Mouse (Mus musculus) E14TG2a.4 (cell line): ENCODE data around the gene Arid3c.

Source experiments
- H3K27me3 ChIP-seq: 2 replicates; pipeline ENCODE4 v1.6.1; 2014; ENCODE audit warnings: low read length, control low read depth; ENCODE audit not compliant: insufficient read depth
- H3K36me3 ChIP-seq: 2 replicates; pipeline ENCODE4 v1.6.1; 2014; ENCODE audit warnings: low read length, control low read depth; ENCODE audit not compliant: insufficient read depth
- H3K4me1 ChIP-seq: replicated peaks from 2 replicates; pipeline ENCODE4 v1.6.1; 2014; ENCODE audit warnings: low read depth, low read length, control low read depth
- H3K4me3 ChIP-seq: replicated peaks from 2 replicates; pipeline ENCODE4 v1.5.1; 2014; ENCODE audit warnings: mild to moderate bottlenecking, low read length
- H3K9me3 ChIP-seq: 2 replicates; pipeline ENCODE4 v1.6.1; 2014; ENCODE audit warnings: low read length, control low read depth
- CTCF ChIP-seq: conservative IDR thresholded peaks from 2 replicates; pipeline ENCODE4 v1.5.1; 2014; ENCODE audit warnings: low read length
- NANOG ChIP-seq: IDR thresholded peaks from 2 replicates; pipeline ENCODE4 v1.6.1; 2014; ENCODE audit warnings: borderline replicate concordance, low read length, mixed read lengths
- POU5F1 ChIP-seq: IDR thresholded peaks from 2 replicates; pipeline ENCODE4 v1.6.1; 2014; ENCODE audit warnings: low read length, borderline replicate concordance

Arid3c gene

DNA sequence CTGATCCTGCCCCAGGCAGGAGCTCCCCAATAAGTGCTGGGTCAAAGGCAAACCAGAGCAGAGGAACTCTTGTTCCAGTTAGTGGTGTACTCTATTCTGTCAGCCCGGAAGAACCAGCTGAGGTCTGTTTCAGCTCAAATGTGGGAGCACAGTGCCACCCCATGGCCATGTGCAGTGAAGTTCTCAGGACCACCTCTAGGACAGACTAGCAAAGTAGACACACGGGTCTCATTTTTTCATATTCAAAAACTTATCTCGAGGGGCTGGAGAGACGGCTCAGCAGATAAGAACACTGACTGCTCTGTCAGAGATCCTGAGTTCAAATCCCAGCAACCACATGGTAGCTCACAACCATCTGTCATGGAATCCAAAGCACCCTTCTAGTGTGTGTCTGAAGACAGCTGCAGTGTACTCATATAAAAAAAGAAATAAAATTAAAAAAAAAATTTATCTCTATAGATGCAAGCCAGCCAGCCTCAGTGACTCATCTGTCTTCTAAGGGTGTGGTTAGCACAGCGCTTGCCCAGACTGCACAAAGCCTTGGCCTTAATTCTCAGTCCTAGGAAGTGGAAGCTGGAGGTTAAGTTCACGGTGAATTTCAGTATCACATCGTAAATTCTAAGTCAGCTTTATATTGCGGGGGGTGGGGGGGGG lies 6.8 kb upstream of the Arid3c start:
- Histone ChIP-seq H3K4me3 (no peak overlapping the region), H3K36me3 (peaks cover 26% of the 10 kb centered on the region)
- TF ChIP-seq CTCF (peak; percentile 49), NANOG (no peak), POU5F1 (no peak)

DNA sequence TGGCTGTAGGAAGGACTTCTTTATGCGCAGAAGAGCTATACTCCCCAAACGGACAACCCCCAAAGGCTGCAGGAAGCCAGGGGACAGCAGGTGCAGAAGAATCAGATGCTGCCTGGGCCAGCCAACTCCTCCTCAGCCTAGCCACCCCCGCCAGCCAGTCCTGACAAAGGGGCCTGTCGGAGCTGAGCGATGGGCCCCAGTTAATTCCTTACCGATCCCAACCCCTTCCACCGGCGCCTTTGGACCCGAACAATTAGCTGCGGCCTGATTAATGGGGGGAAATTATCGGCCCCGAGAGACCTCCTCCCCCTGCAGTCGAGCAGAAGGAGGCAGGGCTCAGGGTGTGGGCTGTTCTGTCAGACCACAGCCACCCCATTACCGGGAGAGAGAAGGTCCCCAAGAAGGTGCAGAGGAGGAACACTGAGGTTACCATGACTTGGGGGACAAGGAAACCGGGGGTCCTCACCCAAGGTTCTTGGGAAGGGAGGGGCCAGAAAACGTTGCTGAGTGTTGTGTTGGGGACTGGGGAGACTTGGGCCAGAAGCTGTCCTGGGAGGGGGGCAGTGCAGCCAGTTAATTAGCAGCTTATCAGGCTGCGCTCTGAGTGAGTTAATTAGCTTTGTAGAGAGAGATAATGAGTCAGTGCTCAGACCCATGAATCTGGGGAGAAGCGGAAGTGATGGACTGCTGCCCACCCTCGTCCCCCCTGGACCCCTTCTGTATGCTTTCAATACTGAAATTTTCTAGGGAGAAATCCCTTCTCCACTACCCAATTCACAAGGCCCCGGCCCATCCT lies 3.9 kb downstream of the Arid3c start:
- Histone ChIP-seq H3K36me3 (no peaks in the 10 kb centered on the region), H3K4me3 (no peak overlapping the region), H3K27me3 (peaks cover 78% of the 10 kb centered on the region), H3K4me1 (peaks cover 42% of the 10 kb centered on the region), H3K9me3 (no peaks in the 10 kb centered on the region)
- TF ChIP-seq CTCF (no peak), NANOG (no peak), POU5F1 (no peak)

More for the DNA sequence above, 6.8 kb upstream of the Arid3c start:
- peaks cover 35% of the 10 kb centered on the region for H3K4me1 ChIP-seq
- peaks cover 25% of the 10 kb centered on the region for H3K27me3 ChIP-seq
- H3K9me3 ChIP-seq = no peaks in the 10 kb centered on the region

GRCm38 (mm10) chr4:41722918-41723351 lies 8.0 kb downstream of the Arid3c start, which contains the start of gene Dctn3:
Dctn3 (minus strand) TSS chr4:41723170.
- Histone ChIP-seq H3K4me3 (peak within 1 kb of the TSS; percentile 95), H3K9me3 (no peaks in the 10 kb centered on the region), H3K27me3 (peaks cover 42% of the 10 kb centered on the region), H3K36me3 (peaks cover 29% of the 10 kb centered on the region), H3K4me1 (peaks cover 41% of the 10 kb centered on the region)
- TF ChIP-seq CTCF (no peak), POU5F1 (no peak), NANOG (no peak)

GRCm38 (mm10) chr4:41716834-41717233 lies 14.1 kb downstream of the Arid3c start:
- TF ChIP-seq POU5F1 (no peak), CTCF (no peak), NANOG (no peak)
- Histone ChIP-seq H3K4me3 (no peak overlapping the region), H3K9me3 (no peaks in the 10 kb centered on the region), H3K27me3 (no peaks in the 10 kb centered on the region), H3K4me1 (peaks cover 43% of the 10 kb centered on the region), H3K36me3 (peaks cover 71% of the 10 kb centered on the region)

GRCm38 (mm10) chr4:41715596-41715995 lies 15.3 kb downstream of the Arid3c start:
- Histone ChIP-seq H3K36me3 (peaks cover 81% of the 10 kb centered on the region), H3K27me3 (no peaks in the 10 kb centered on the region), H3K4me3 (no peak overlapping the region), H3K4me1 (peaks cover 52% of the 10 kb centered on the region), H3K9me3 (no peaks in the 10 kb centered on the region)
- TF ChIP-seq POU5F1 = no peak
- peak; percentile 40 for TF ChIP-seq CTCF
- no peak for TF ChIP-seq NANOG

- no peak overlapping the region for H3K4me3 ChIP-seq
- no peak for TF ChIP-seq NANOG
- no peak for TF ChIP-seq CTCF
- TF ChIP-seq POU5F1 = no peak
- H3K4me1 ChIP-seq = peaks cover 52% of the 10 kb centered on the region
Measured at GRCm38 (mm10) chr4:41715082-41715481, 15.9 kb downstream of the Arid3c start.

GRCm38 (mm10) chr4:41714276-41714675 lies 16.7 kb downstream of the Arid3c start:
- no peak for TF ChIP-seq NANOG
- no peak for TF ChIP-seq POU5F1
- peak; percentile 75 for TF ChIP-seq CTCF
- no peaks in the 10 kb centered on the region for H3K9me3 ChIP-seq
- peak overlapping the region; percentile 94 for H3K4me3 ChIP-seq
- H3K36me3 ChIP-seq = peaks cover 69% of the 10 kb centered on the region
- peaks cover 52% of the 10 kb centered on the region for H3K4me1 ChIP-seq
- no peaks in the 10 kb centered on the region for H3K27me3 ChIP-seq

More at GRCm38 (mm10) chr4:41715082-41715481, 15.9 kb downstream of the Arid3c start:
- Histone ChIP-seq H3K36me3 (peaks cover 77% of the 10 kb centered on the region), H3K9me3 (no peaks in the 10 kb centered on the region), H3K27me3 (no peaks in the 10 kb centered on the region)

- no peak; the same call in 1 of the 2 replicates for TF ChIP-seq CTCF
- no peak for TF ChIP-seq POU5F1
- TF ChIP-seq NANOG = no peak
- peaks cover 52% of the 10 kb centered on the region for H3K4me1 ChIP-seq
- peak within 1 kb of the TSS; percentile 94 for H3K4me3 ChIP-seq
- H3K27me3 ChIP-seq = no peaks in the 10 kb centered on the region
- peaks cover 61% of the 10 kb centered on the region for H3K36me3 ChIP-seq
- H3K9me3 ChIP-seq = no peaks in the 10 kb centered on the region
Measured at GRCm38 (mm10) chr4:41713197-41714067, 17.5 kb downstream of the Arid3c start, which contains the start of gene Rpp25l. Rpp25l (minus strand) TSS chr4:41713534.
